Mouse (Mus musculus) embryonic facial prominence, embryonic 13.5 days (tissue): Measurements from ENCODE around the gene Radil. TPM values are rescaled to one million over a fixed set of nuclear protein-coding genes. Genes with fewer than 3 reads are reported as not detected.
A peak's percentile ranks its signal among the peaks of the same experiment; 100 is the strongest.

Experiments
- ATAC-seq: fragments of 200-750 bp; cut with Nextera tagmentation; 2 replicates; pipeline ENCODE4 v1.8.0; 2017; ENCODE audit warnings: low read depth; ENCODE audit not compliant: insufficient number of reproducible peaks, insufficient read depth, low FRiP score, low TSS enrichment
- H3K27ac ChIP-seq: fragments of 300-500 bp; sonication (generic); 2 replicates; pipeline ENCODE4 v1.5.1; 2015; ENCODE audit warnings: moderate library complexity, mild to moderate bottlenecking, inconsistent platforms
- H3K27me3 ChIP-seq: fragments of 300-500 bp; sonication (generic); 2 replicates; pipeline ENCODE4 v1.6.1; 2015; ENCODE audit warnings: mild to moderate bottlenecking, inconsistent platforms
- H3K36me3 ChIP-seq: fragments of 300-500 bp; sonication (generic); 2 replicates; pipeline ENCODE4 v1.6.1; 2015; ENCODE audit warnings: mild to moderate bottlenecking, inconsistent platforms
- H3K4me1 ChIP-seq: fragments of 300-500 bp; sonication (generic); 2 replicates; pipeline ENCODE4 v1.6.1; 2015; ENCODE audit warnings: inconsistent platforms
- H3K4me2 ChIP-seq: fragments of 300-500 bp; sonication (generic); 2 replicates; pipeline ENCODE4 v1.6.1; 2015; ENCODE audit warnings: moderate library complexity, mild to moderate bottlenecking, inconsistent platforms
- H3K4me3 ChIP-seq: fragments of 300-500 bp; sonication (generic); 2 replicates; pipeline ENCODE4 v1.5.1; 2015; ENCODE audit warnings: mild to moderate bottlenecking, inconsistent platforms
- H3K9ac ChIP-seq: fragments of 300-500 bp; sonication (generic); 2 replicates; pipeline ENCODE4 v1.6.1; 2015; ENCODE audit warnings: mild to moderate bottlenecking, inconsistent platforms
- H3K9me3 ChIP-seq: fragments of 300-500 bp; sonication (generic); 2 replicates; pipeline ENCODE4 v1.6.1; 2016; ENCODE audit warnings: inconsistent platforms
- WGBS: fragments of 180-500 bp; shearing (Covaris S2); methylation state at CpG from one replicate; pipeline ENCODE4 v1.1.7; 2015; ENCODE audit warnings: mixed read lengths; 5-methylcytosine and 5-hydroxymethylcytosine counted together
- polyA plus RNA-seq: library from polyadenylated mRNA; unstranded; fragments of >200 nt; fragmentation: Nextera tagmentation; extraction: Ambion mirVana; gene quantifications from 2 replicates; pipeline ENCODE4 v1.2.1, GENCODE M21; 2015

The Radil gene
- polyA plus RNA-seq, 1 experiment from 2014 or later, result 8.0 TPM

DNA sequence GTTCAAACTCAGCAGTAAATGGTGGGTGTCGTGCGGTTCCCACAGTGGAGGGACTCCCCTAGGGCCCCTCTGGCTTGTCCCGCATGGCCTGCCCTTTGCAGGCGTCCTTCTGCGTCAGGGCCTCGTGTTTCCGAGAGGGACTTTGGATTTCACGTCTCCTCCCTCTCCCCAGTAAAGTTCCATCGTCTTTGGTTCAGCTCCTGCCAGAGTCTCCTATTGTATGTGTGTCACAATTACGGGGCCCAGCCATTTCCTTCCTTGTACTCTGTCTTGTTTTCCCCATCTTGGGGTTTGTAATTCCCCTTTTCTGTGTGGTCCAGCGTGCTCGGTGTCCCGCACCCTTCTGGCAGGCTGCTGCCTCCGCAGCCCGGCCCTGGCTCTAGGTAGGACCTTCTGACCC, 107.4 kb downstream of the Radil start:
- H3K4me1 ChIP-seq, result peaks cover 84% of the 10 kb centered on the region
- 69% methylated on average over 15 of the region's 15 CpGs for WGBS
- H3K27ac ChIP-seq, result 0 out of 2 replicates have a peak overlapping the region, but pooled peaks have one; percentile 11

DNA sequence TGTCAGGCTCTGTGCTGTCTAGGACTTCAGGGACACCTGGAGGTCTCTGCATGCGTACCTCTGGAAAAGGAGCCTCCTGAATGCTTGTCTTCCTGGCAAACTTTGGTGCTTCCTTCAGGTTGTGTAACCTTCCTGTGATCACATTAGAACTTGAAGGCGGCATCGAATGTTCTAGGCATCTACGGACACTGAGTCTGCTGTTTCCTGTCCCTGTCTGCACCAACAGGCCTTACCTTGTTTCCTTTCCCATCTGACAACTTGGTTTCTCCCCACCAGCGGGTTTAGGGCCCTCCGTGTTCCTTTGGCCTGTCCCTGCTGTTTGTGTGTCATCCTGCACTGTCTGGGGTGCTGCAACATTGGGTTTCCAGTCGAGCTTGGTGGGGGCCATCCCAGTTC, 108.9 kb downstream of the Radil start:
- Histone ChIP-seq H3K4me1 (peaks cover 83% of the 10 kb centered on the region), H3K4me2 (peak overlapping the region; percentile 69; the same call in 1 of the 2 replicates), H3K9me3 (no peaks in the 10 kb centered on the region), H3K36me3 (peaks cover 10% of the 10 kb centered on the region; the same call in 1 of the 2 replicates), H3K27me3 (no peaks in the 10 kb centered on the region), H3K9ac (peak overlapping the region; percentile 58; the same call in 1 of the 2 replicates), H3K4me3 (no peak overlapping the region), H3K27ac (peak overlapping the region; percentile 99)
- 75% methylated on average over 7 of the region's 7 CpGs for WGBS
- ATAC-seq, result no peak

More for the DNA sequence above, 107.4 kb downstream of the Radil start:
- Histone ChIP-seq H3K4me3 (no peak overlapping the region), H3K4me2 (no peak overlapping the region), H3K9ac (no peak overlapping the region), H3K9me3 (no peaks in the 10 kb centered on the region), H3K27me3 (no peaks in the 10 kb centered on the region), H3K36me3 (peaks cover 1% of the 10 kb centered on the region; the same call in 1 of the 2 replicates)
- no peak for ATAC-seq

DNA sequence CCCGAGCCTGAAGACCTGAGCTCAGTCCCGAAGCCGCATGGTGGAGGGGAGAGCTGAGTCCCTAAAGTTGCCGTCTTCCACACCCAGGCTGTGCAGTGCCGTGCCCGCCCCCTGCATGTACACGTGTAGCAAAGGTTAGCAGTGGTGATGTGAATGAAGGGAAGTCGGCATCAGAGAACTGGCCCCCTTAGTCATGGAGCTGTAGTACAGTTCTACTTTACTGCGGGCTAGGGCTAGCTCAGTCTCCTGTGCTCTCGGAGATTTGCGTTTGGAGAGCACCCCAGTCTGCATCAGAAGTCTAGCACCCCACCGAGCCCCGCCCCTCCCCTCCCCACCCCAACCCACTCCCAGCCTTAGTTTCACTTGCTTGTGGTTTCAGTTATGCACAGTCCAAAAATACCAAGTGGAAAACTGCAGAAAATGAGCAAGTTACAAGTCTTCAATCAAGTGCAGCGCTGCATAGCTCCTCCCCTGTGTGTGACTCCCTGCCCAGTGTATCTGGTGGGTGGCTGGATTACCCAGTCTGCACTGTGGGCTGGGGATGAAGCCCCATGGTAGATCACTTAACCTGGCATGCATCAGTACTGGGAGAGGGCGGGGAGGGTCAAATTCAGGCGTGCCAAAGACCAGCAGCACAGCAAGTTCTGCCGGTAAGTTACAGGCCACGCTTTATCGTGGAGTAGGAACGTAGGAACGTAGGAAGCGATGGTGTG, 109.4 kb downstream of the Radil start:
- Histone ChIP-seq H3K27ac (peak overlapping the region; percentile 99), H3K4me2 (peak overlapping the region; percentile 69), H3K4me1 (peaks cover 85% of the 10 kb centered on the region), H3K27me3 (no peaks in the 10 kb centered on the region), H3K9me3 (no peaks in the 10 kb centered on the region), H3K4me3 (peak overlapping the region; percentile 36; the same call in 1 of the 2 replicates), H3K36me3 (peaks cover 14% of the 10 kb centered on the region), H3K9ac (peak overlapping the region; percentile 58)
- no peak for ATAC-seq
- 41% methylated on average over 22 of the region's 22 CpGs for WGBS

DNA sequence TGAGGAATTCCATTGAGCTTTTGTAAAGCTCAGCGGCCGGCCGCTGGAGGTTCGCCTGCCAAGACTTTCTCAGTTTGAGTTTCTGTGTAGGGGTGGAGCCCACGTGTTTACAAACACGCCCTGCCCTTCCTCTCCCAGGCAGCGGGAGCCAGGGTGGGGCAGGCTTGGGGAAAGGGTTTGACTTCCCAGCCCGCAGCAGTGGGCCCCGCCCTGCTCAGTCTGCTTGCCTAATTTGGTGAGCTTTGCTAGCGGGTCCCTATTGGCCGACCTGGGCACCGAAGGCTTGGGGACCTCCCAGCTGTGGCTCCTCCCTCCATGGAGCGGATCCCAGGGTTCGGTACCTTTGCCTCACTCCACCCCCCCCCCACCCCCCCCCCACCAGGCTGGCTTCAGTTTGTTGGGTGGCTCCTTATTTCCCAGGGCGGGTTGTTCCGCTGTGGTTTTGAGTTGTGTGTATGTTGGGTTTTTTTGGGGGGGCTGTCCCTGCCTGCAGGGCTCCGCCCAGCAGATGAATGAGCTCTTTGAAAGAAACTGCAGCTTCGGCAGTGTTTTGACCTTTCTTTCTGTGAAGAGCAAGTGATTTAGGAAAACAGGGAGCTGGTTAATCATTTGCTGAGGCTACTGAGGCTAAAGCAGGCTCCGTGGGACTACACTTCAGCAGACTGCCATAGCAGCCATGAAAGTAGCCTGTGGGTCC, 110.3 kb downstream of the Radil start:
- Histone ChIP-seq H3K4me1 (peaks cover 82% of the 10 kb centered on the region), H3K9me3 (peaks cover 4% of the 10 kb centered on the region; the same call in 1 of the 2 replicates), H3K36me3 (peaks cover 23% of the 10 kb centered on the region), H3K4me3 (peak overlapping the region; percentile 36), H3K27me3 (no peaks in the 10 kb centered on the region), H3K9ac (peak overlapping the region; percentile 65), H3K4me2 (peak overlapping the region; percentile 69), H3K27ac (peak overlapping the region; percentile 99)
- WGBS, result 2% methylated on average over 19 of the region's 19 CpGs
- ATAC-seq, result peak; percentile 92

DNA sequence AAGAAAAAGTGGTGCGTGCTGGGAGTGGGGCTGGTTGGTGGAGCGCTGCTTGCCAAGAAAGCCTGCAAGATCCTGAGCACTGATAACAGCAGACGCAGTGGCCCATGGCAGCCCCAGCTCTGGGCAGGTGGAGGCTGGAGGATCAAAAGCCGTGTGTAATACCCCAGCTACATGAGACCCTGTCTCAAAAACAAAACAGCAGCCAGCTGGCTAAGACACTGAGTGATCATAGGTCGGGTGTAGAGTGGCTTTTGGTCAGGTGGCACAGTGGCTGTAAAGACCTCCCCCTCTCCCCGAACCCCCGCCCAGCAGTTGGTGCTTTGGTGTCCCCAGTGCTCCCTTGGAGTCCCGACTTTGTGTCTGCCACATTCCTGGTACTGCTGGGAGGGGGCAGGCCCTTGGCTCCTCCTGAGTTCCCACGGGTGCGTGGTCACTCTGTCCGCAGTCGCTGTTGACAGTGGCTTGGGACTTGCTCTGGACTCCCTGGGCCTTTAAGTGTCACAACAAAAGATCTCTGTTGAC, 110.9 kb downstream of the Radil start:
- Histone ChIP-seq H3K9ac (peak overlapping the region; percentile 65), H3K4me3 (peak overlapping the region; percentile 36), H3K9me3 (peaks cover 4% of the 10 kb centered on the region; the same call in 1 of the 2 replicates), H3K36me3 (peaks cover 29% of the 10 kb centered on the region), H3K27me3 (no peaks in the 10 kb centered on the region), H3K27ac (peak overlapping the region; percentile 99), H3K4me2 (peak overlapping the region; percentile 69), H3K4me1 (peaks cover 76% of the 10 kb centered on the region)
- ATAC-seq, result no peak
- WGBS, result 2% methylated on average over 12 of the region's 12 CpGs

DNA sequence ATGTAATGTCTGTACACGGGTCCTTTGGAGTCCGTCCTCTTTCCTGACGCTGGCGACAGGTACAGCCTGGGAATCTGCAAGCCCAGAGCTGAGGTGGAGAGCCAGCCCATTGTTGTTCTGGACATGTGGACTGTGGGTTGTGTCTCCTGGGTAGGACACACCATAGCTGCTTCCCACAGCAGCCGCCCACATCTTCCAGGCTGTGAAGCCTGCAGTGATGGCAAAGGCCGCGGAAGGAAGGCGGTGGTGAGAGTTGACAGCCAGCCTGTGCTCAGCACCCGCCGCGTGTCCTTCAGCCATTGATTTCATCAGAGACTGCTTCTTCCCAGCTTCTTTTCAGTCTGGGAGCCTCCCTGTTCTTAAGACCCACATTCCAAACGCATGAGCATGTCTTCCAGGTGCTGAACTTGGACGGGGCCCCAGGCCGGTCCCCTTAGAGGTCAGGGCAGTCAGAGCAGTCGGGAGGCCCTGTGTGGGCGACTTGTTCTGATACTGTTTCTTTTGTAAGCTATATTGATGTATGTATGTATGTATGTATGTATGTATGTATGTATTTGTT, 112.4 kb downstream of the Radil start:
- Histone ChIP-seq H3K4me2 (no peak overlapping the region), H3K27ac (peak overlapping the region; percentile 30; the same call in 1 of the 2 replicates), H3K27me3 (no peaks in the 10 kb centered on the region), H3K4me1 (peaks cover 71% of the 10 kb centered on the region), H3K9me3 (peaks cover 4% of the 10 kb centered on the region; the same call in 1 of the 2 replicates), H3K4me3 (no peak overlapping the region), H3K36me3 (peaks cover 32% of the 10 kb centered on the region), H3K9ac (no peak overlapping the region)
- no peak for ATAC-seq
- WGBS, result 90% methylated on average over 16 of the region's 16 CpGs

DNA sequence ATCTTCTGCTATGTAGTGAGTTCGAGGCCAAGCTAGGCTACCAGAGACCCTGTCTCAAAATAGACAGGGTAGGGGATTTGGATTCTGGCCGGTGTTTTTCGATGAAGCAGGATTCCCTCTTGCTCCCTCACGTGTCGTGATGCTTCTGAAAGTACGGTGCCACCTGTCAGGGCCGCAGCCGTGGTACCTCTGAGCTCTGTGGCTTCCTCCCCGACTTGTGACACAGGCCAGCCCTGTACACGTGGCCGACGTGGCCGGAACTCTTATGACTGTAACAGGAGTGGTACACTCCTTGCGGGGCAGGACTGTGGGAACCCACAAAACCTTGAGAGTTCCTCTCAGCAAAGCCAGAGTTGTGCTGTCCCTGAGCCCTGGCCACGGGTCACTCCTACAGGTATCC, 115.2 kb downstream of the Radil start:
- peaks cover 68% of the 10 kb centered on the region for H3K4me1 ChIP-seq
- H3K27ac ChIP-seq, result no peak overlapping the region
- peaks cover 4% of the 10 kb centered on the region; the same call in 1 of the 2 replicates for H3K9me3 ChIP-seq
- no peak overlapping the region for H3K9ac ChIP-seq
- H3K36me3 ChIP-seq, result peaks cover 32% of the 10 kb centered on the region
- H3K4me2 ChIP-seq, result no peak overlapping the region
- ATAC-seq, result no peak
- WGBS, result 97% methylated on average over 15 of the region's 15 CpGs
- H3K4me3 ChIP-seq, result no peak overlapping the region
- H3K27me3 ChIP-seq, result no peaks in the 10 kb centered on the region

Other genes with a start within 250 kb of the Radil start
- gene Foxk1, start 149.6 kb downstream of the Radil start, polyA plus RNA-seq, result 5.0 and 6.3 TPM in 2 replicates
- gene Ap5z1, start 87.2 kb downstream of the Radil start, polyA plus RNA-seq, result 8.9 and 9.7 TPM in 2 replicates
- 0.04 and 0.18 TPM in 2 replicates for gene Papolb, start 21.0 kb downstream of the Radil start, polyA plus RNA-seq
- gene Mmd2, start 57.7 kb upstream of the Radil start, polyA plus RNA-seq, result 3.1 and 3.6 TPM in 2 replicates
- gene Wipi2, start 76.6 kb upstream of the Radil start, polyA plus RNA-seq, result 50.2 and 55.0 TPM in 2 replicates
- gene Slc29a4, start 141.4 kb upstream of the Radil start, polyA plus RNA-seq, result 11.4 and 12.8 TPM in 2 replicates